Mouse (Mus musculus) induced T-regulatory cell, adult 2 months (primary cell): Measurements from ENCODE around the gene Tmem9b.

Experiments used
- DNase-seq: peaks from one replicate; pipeline ENCODE4 v3.0.0-alpha.2; 2012; ENCODE audit warnings: low read depth

Gene Tmem9b

GRCm38 (mm10) chr7:109686585-109687128, 66.0 kb downstream of the Tmem9b start:
- DNase-seq, result no peak
